Mouse (Mus musculus) small intestine, adult 2 months (tissue): ENCODE measurements around the gene Sorl1.

Experiments used
- CTCF ChIP-seq: fragments of 200-500 bp; IDR thresholded peaks from 2 replicates; pipeline ENCODE4 v1.5.1; 2012; ENCODE audit warnings: low read depth, mild to moderate bottlenecking, control low read depth, inconsistent platforms, low read length, moderate library complexity, mixed read lengths; ENCODE audit not compliant: insufficient replicate concordance, insufficient read length; ENCODE audit errors: extremely low read depth
- POLR2A ChIP-seq: fragments of 200-500 bp; IDR thresholded peaks from 2 replicates; pipeline ENCODE4 v1.6.1; 2012; ENCODE audit warnings: low read depth, mild to moderate bottlenecking, control low read depth, inconsistent platforms, low read length, moderate library complexity

DNA sequence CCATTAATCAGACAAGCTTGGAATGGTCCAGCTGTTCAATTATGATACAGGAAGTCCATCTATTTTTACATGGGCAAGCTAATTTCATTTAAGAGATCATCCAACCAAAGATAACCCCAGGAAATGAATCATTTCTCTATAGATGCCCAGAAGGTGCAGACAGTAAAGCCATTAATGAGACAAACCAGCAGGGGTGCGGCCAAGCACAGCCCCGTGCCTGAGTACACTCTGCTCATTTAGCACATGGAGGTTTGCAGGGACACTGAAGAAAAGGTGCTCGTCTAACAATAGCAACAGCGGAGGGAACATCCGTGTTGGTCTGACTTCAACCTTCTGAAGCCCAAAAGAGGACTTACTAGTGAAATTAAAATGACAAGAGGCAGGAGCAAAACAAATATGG lies 76.3 kb downstream of the Sorl1 start:
- TF ChIP-seq CTCF = no peak
- TF ChIP-seq POLR2A = no peak
